Mouse (Mus musculus): ENCODE measurements around the gene Ptafr. TPM values are rescaled to one million over a fixed set of nuclear protein-coding genes. Genes with fewer than 3 reads are reported as not detected.
A peak's percentile ranks its signal among the peaks of the same experiment; 100 is the strongest.
"Not testable (repeated sequence)": the region's sequence is repeated elsewhere in the genome, so short reads cannot be mapped to it uniquely, and the experiment has no call there.

Gene Ptafr
- polyA plus RNA-seq, 1 experiment from 2014 or later: 0.85 TPM

- Histone ChIP-seq H3K4me2 (no peak overlapping the region), H3K4me1 (replicated peaks; ENCODE audit: control insufficient read depth, insufficient read depth, low read length) (peaks cover 4% of the 10 kb centered on the region), H3K9me3 (ENCODE audit: control insufficient read depth, low read length) (no peaks in the 10 kb centered on the region), H3K27me3 (replicated peaks; ENCODE audit: control insufficient read depth, insufficient read depth, low read length) (no peaks in the 10 kb centered on the region), H3K36me3 (ENCODE audit: control insufficient read depth, insufficient read depth, low read length) (peaks cover 40% of the 10 kb centered on the region), H3K9ac (ENCODE audit: low read depth, low read length) (no peak overlapping the region), H3K4me3 (ENCODE audit: low read depth, low read length) (no peak overlapping the region), H3K27ac (ENCODE audit: low read depth, low read length) (no peak overlapping the region; the same call in 1 of the 2 replicates)
- ATAC-seq (replicated peaks; ENCODE audit: low FRiP score): no peak
- 46% methylated on average over 1 of the region's 1 CpGs for WGBS
- DNase-seq (ENCODE audit: low spot score): no peak
Observed at GRCm38 (mm10) chr4:132542724-132543123, 21.1 kb upstream of the Ptafr start.

DNA sequence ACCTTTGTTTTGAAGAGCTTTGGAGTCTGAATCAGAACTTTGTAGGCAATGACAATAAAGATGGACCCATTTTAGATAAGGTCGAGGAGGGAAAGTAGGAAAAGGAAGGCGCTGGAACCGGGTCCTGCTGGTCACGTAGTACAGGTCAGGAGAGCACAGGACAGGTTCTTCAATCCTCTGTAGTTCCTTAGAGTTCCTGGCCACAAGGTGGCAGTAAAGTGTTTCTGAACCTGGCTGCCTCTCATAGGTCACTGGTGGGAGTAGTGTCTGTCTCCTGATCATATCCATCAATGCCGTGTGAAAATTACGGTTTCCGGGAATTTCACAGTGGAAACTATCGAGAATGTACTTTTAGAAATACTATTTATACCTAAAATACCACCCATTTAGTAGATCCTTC, 18.0 kb upstream of the Ptafr start:
- ATAC-seq (replicated peaks; ENCODE audit: low FRiP score): peak; percentile 65; the same call in 1 of the 2 replicates
- peaks cover 58% of the 10 kb centered on the region for H3K36me3 ChIP-seq (ENCODE audit: control insufficient read depth, insufficient read depth, low read length)
- 43% methylated on average over 8 of the region's 8 CpGs for WGBS

GRCm38 (mm10) chr4:132554221-132554620, 9.6 kb upstream of the Ptafr start:
- no peak overlapping the region for H3K4me2 ChIP-seq
- ATAC-seq (replicated peaks; ENCODE audit: low FRiP score) (no peak), DNase-seq (ENCODE audit: low spot score) (no peak)
- no peak overlapping the region for H3K4me3 ChIP-seq (ENCODE audit: low read depth, low read length)
- no peaks in the 10 kb centered on the region for H3K9me3 ChIP-seq (ENCODE audit: control insufficient read depth, low read length)
- no peaks in the 10 kb centered on the region for H3K27me3 ChIP-seq (replicated peaks; ENCODE audit: control insufficient read depth, insufficient read depth, low read length)
- no peak overlapping the region for H3K27ac ChIP-seq (ENCODE audit: low read depth, low read length)
- H3K4me1 ChIP-seq (replicated peaks; ENCODE audit: control insufficient read depth, insufficient read depth, low read length): peaks cover 7% of the 10 kb centered on the region
- no peak overlapping the region; the same call in 1 of the 2 replicates for H3K9ac ChIP-seq (ENCODE audit: low read depth, low read length)
- 74% methylated on average over 5 of the region's 5 CpGs for WGBS
- peaks cover 38% of the 10 kb centered on the region for H3K36me3 ChIP-seq (ENCODE audit: control insufficient read depth, insufficient read depth, low read length)

More for the DNA sequence above, 18.0 kb upstream of the Ptafr start:
- no peak overlapping the region for H3K4me2 ChIP-seq
- no peak overlapping the region for H3K4me3 ChIP-seq (ENCODE audit: low read depth, low read length)
- H3K4me1 ChIP-seq (replicated peaks; ENCODE audit: control insufficient read depth, insufficient read depth, low read length): no peaks in the 10 kb centered on the region
- H3K9me3 ChIP-seq (ENCODE audit: control insufficient read depth, low read length): no peaks in the 10 kb centered on the region
- no peak overlapping the region for H3K27ac ChIP-seq (ENCODE audit: low read depth, low read length)
- H3K27me3 ChIP-seq (replicated peaks; ENCODE audit: control insufficient read depth, insufficient read depth, low read length): no peaks in the 10 kb centered on the region
- DNase-seq (ENCODE audit: low spot score): no peak
- H3K9ac ChIP-seq (ENCODE audit: low read depth, low read length): no peak overlapping the region

DNA sequence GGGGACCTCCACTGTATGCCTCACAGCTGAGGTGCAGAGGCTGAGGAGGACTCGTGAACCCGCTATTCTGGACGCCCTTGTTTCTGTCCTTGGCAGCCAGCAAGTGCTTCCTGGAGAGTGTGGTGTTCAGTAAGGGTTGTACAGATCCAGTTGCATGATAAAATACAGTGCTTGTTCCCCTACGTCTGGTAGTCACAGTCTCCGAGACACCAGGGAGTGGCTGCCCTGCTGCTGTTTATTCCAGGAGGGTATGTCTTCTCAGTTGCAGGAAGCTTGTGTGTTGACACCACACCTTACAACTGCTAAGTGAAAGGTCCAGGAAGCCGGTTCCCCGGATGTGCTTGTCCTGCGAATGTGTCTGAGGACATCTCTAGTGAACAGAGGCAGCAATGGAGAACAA, 9.2 kb upstream of the Ptafr start:
- H3K9ac ChIP-seq (ENCODE audit: low read depth, low read length): no peak overlapping the region
- ATAC-seq (replicated peaks; ENCODE audit: low FRiP score) (no peak; the same call in 1 of the 2 replicates), DNase-seq (ENCODE audit: low spot score) (no peak)
- H3K4me1 ChIP-seq (replicated peaks; ENCODE audit: control insufficient read depth, insufficient read depth, low read length): peaks cover 7% of the 10 kb centered on the region
- no peak overlapping the region for H3K4me2 ChIP-seq
- H3K9me3 ChIP-seq (ENCODE audit: control insufficient read depth, low read length): no peaks in the 10 kb centered on the region
- H3K27ac ChIP-seq (ENCODE audit: low read depth, low read length): no peak overlapping the region
- H3K27me3 ChIP-seq (replicated peaks; ENCODE audit: control insufficient read depth, insufficient read depth, low read length): no peaks in the 10 kb centered on the region
- H3K4me3 ChIP-seq (ENCODE audit: low read depth, low read length): no peak overlapping the region
- 67% methylated on average over 8 of the region's 8 CpGs for WGBS
- H3K36me3 ChIP-seq (ENCODE audit: control insufficient read depth, insufficient read depth, low read length): peaks cover 35% of the 10 kb centered on the region

GRCm38 (mm10) chr4:132555550-132555949, 8.3 kb upstream of the Ptafr start:
- not testable (repeated sequence) for H3K27ac ChIP-seq (ENCODE audit: low read depth, low read length); ATAC-seq (replicated peaks; ENCODE audit: low FRiP score)
- WGBS: 84% methylated on average over 7 of the region's 7 CpGs

GRCm38 (mm10) chr4:132563261-132563660, 606 bp upstream of the Ptafr start:
- no peak overlapping the region for H3K27ac ChIP-seq (ENCODE audit: low read depth, low read length)

More at GRCm38 (mm10) chr4:132555550-132555949, 8.3 kb upstream of the Ptafr start:
- H3K9me3 ChIP-seq (ENCODE audit: control insufficient read depth, low read length); H3K27me3 ChIP-seq (replicated peaks; ENCODE audit: control insufficient read depth, insufficient read depth, low read length); H3K4me2 ChIP-seq; H3K4me1 ChIP-seq (replicated peaks; ENCODE audit: control insufficient read depth, insufficient read depth, low read length); H3K9ac ChIP-seq (ENCODE audit: low read depth, low read length); H3K4me3 ChIP-seq (ENCODE audit: low read depth, low read length); DNase-seq (ENCODE audit: low spot score): not testable (repeated sequence)
- peaks cover 27% of the 10 kb centered on the region for H3K36me3 ChIP-seq (ENCODE audit: control insufficient read depth, insufficient read depth, low read length)

GRCm38 (mm10) chr4:132565089-132565747, 1.4 kb downstream of the Ptafr start:
- no peak overlapping the region for H3K27ac ChIP-seq (ENCODE audit: low read depth, low read length)
- H3K4me2 ChIP-seq: no peak overlapping the region
- peaks cover 5% of the 10 kb centered on the region for H3K4me1 ChIP-seq (replicated peaks; ENCODE audit: control insufficient read depth, insufficient read depth, low read length)
- no peaks in the 10 kb centered on the region for H3K9me3 ChIP-seq (ENCODE audit: control insufficient read depth, low read length)
- no peaks in the 10 kb centered on the region for H3K27me3 ChIP-seq (replicated peaks; ENCODE audit: control insufficient read depth, insufficient read depth, low read length)
- no peaks in the 10 kb centered on the region for H3K36me3 ChIP-seq (ENCODE audit: control insufficient read depth, insufficient read depth, low read length)
- no peak for ATAC-seq (replicated peaks; ENCODE audit: low FRiP score)
- no peak overlapping the region for H3K4me3 ChIP-seq (ENCODE audit: low read depth, low read length)
- no peak for DNase-seq (ENCODE audit: low spot score)
- no peak overlapping the region for H3K9ac ChIP-seq (ENCODE audit: low read depth, low read length)
- 76% methylated on average over 12 of the region's 12 CpGs for WGBS

More at GRCm38 (mm10) chr4:132563261-132563660, 606 bp upstream of the Ptafr start:
- peaks cover 5% of the 10 kb centered on the region for H3K4me1 ChIP-seq (replicated peaks; ENCODE audit: control insufficient read depth, insufficient read depth, low read length)
- no peaks in the 10 kb centered on the region for H3K27me3 ChIP-seq (replicated peaks; ENCODE audit: control insufficient read depth, insufficient read depth, low read length)
- no peak overlapping the region for H3K9ac ChIP-seq (ENCODE audit: low read depth, low read length)
- H3K4me3 ChIP-seq (ENCODE audit: low read depth, low read length): no peak overlapping the region
- ATAC-seq (replicated peaks; ENCODE audit: low FRiP score): no peak
- DNase-seq (ENCODE audit: low spot score): no peak
- no peaks in the 10 kb centered on the region for H3K36me3 ChIP-seq (ENCODE audit: control insufficient read depth, insufficient read depth, low read length)
- no peaks in the 10 kb centered on the region for H3K9me3 ChIP-seq (ENCODE audit: control insufficient read depth, low read length)
- peak overlapping the region; percentile 12; the same call in 1 of the 2 replicates for H3K4me2 ChIP-seq
- WGBS: 71% methylated on average over 3 of the region's 3 CpGs

GRCm38 (mm10) chr4:132567361-132567779, 3.5 kb downstream of the Ptafr start:
- Histone ChIP-seq H3K4me2 (no peak overlapping the region), H3K4me3 (ENCODE audit: low read depth, low read length) (no peak overlapping the region)
- no peak for DNase-seq (ENCODE audit: low spot score)

GRCm38 (mm10) chr4:132569115-132569514, 5.2 kb downstream of the Ptafr start:
- Histone ChIP-seq H3K4me3 (ENCODE audit: low read depth, low read length) (no peak overlapping the region), H3K4me1 (replicated peaks; ENCODE audit: control insufficient read depth, insufficient read depth, low read length) (peaks cover under 1% of the 10 kb centered on the region; the same call in 1 of the 2 replicates), H3K9ac (ENCODE audit: low read depth, low read length) (no peak overlapping the region), H3K27ac (ENCODE audit: low read depth, low read length) (no peak overlapping the region), H3K27me3 (replicated peaks; ENCODE audit: control insufficient read depth, insufficient read depth, low read length) (no peaks in the 10 kb centered on the region), H3K9me3 (ENCODE audit: control insufficient read depth, low read length) (no peaks in the 10 kb centered on the region), H3K4me2 (no peak overlapping the region), H3K36me3 (ENCODE audit: control insufficient read depth, insufficient read depth, low read length) (no peaks in the 10 kb centered on the region)
- WGBS: 91% methylated on average over 5 of the region's 5 CpGs
- DNase-seq (ENCODE audit: low spot score) (no peak), ATAC-seq (replicated peaks; ENCODE audit: low FRiP score) (no peak)

More at GRCm38 (mm10) chr4:132567361-132567779, 3.5 kb downstream of the Ptafr start:
- H3K36me3 ChIP-seq (ENCODE audit: control insufficient read depth, insufficient read depth, low read length): no peaks in the 10 kb centered on the region
- H3K27me3 ChIP-seq (replicated peaks; ENCODE audit: control insufficient read depth, insufficient read depth, low read length): no peaks in the 10 kb centered on the region
- H3K27ac ChIP-seq (ENCODE audit: low read depth, low read length): no peak overlapping the region
- 60% methylated on average over 9 of the region's 9 CpGs for WGBS
- peaks cover 5% of the 10 kb centered on the region for H3K4me1 ChIP-seq (replicated peaks; ENCODE audit: control insufficient read depth, insufficient read depth, low read length)
- ATAC-seq (replicated peaks; ENCODE audit: low FRiP score): no peak
- H3K9ac ChIP-seq (ENCODE audit: low read depth, low read length): no peak overlapping the region
- H3K9me3 ChIP-seq (ENCODE audit: control insufficient read depth, low read length): no peaks in the 10 kb centered on the region

Measured in liver, embryonic 11.5 days (tissue).